Mouse (Mus musculus): Measurements from ENCODE around the gene Morn5. TPM values are rescaled to one million over a fixed set of nuclear protein-coding genes. Genes with fewer than 3 reads are reported as not detected.
A peak's percentile ranks its signal among the peaks of the same experiment; 100 is the strongest.

Gene Morn5
- total and polyA plus RNA-seq, 3 experiments = 0.81 to 1.3 TPM; not detected in 1

DNA sequence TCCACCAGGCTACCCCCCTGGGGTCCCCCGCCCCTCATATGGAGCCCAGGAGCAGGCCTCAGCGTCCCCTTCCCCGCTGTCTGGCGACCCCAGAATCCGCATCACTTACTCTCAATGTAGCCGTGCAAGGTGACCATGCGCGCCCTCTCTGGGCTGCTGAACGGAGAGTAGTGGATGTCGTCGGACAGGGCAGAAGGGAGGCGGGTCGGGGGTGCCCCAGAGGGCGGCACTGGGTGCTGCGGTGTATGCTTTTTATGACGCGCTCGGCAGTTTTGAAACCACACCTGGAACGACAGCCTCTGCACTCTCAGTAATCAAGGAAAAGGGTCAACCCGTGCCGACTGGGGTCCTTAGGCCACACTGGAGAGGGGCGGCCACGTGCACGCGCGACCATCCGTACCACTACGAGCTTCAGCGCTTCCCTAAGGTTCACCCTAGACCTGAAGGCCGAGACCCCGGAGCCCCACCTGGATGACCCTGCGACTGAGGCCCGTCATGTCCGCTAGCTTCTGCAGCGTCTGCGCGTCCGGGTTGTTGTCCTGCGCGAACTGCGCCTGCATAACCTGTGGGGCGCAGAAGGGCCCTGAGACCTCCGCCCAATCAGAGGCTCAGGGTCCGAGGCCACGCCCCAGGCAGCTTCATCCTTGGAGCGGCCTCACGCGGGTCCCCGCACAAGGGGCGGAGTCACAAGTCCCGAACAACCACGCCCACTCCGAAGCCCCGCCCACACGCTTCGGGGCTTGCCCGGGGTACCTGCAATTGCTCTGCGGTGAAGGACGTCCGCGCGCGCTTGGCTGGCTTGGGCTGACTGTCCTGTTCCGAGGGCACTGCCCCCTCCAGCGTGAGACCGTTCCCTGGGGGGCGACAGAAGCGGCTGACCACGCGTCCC lies 41.8 kb downstream of the Morn5 start:
- Histone ChIP-seq H3K4me1 (ENCODE audit: control insufficient read depth in 1 of 2, insufficient read depth in 2 of 2, low read length in 2 of 2) (peaks cover 12 to 25% of the 10 kb centered on the region in 2 experiments), H3K9me3 (replicated peaks; ENCODE audit: insufficient read depth, low read length) (no peaks in the 10 kb centered on the region), H3K27ac (ENCODE audit: control insufficient read depth, low read depth, low read length) (no peak overlapping the region), H3K36me3 (ENCODE audit: control insufficient read depth in 1 of 2, insufficient read depth in 2 of 2, low read length in 2 of 2) (peaks cover 0 to 12% of the 10 kb centered on the region in 2 experiments; a peak in 2 of 4 replicates), H3K27me3 (ENCODE audit: control insufficient read depth in 1 of 2, insufficient read depth in 2 of 2, low read length in 2 of 2) (peaks cover 0 to under 1% of the 10 kb centered on the region in 2 experiments; a peak in 1 of 4 replicates), H3K4me3 (ENCODE audit: control insufficient read depth in 1 of 2, insufficient read depth in 1 of 2, low read depth in 2 of 2, low read length in 2 of 2) (peak overlapping the region; percentile 61 to 78), H3K79me2 (ENCODE audit: control insufficient read depth, insufficient read depth, low read length, poor library complexity) (no peaks in the 10 kb centered on the region), H3K9ac (ENCODE audit: control insufficient read depth, low read depth, low read length, poor library complexity, severe bottlenecking) (peak overlapping the region; percentile 49)
- TF ChIP-seq MAFK (IDR thresholded peaks at IDR 0.05; ENCODE audit: borderline replicate concordance, low read depth, low read length) (no peak), ELF1 (IDR thresholded peaks at IDR 0.05; ENCODE audit: low read depth, low read length) (no peak), MYB (IDR thresholded peaks at IDR 0.05; ENCODE audit: low read depth, low read length) (no peak), MYC (IDR thresholded peaks at IDR 0.05; ENCODE audit: low read depth, low read length) (peak; percentile 53; the same call in 1 of the 2 replicates), GATA1 (IDR thresholded peaks at IDR 0.05; ENCODE audit: low read depth, low read length) (no peak), E2F4 (IDR thresholded peaks at IDR 0.05; ENCODE audit: borderline replicate concordance, low read depth, low read length) (no peak), NELFE (IDR thresholded peaks at IDR 0.05; ENCODE audit: low read depth, low read length) (peak; percentile 64), CTCF (IDR thresholded peaks at IDR 0.05 in 2 of 3, conservative IDR thresholded peaks at IDR 0.05 in 1 of 3; ENCODE audit: control insufficient read depth in 1 of 3, insufficient read depth in 1 of 3, low read depth in 2 of 3, low read length in 3 of 3, poor library complexity in 1 of 3, severe bottlenecking in 1 of 3) (no peak), MAZ (IDR thresholded peaks at IDR 0.05; ENCODE audit: low read depth, low read length) (no peak), SMC3 (IDR thresholded peaks at IDR 0.05; ENCODE audit: low read depth, low read length) (no peak), TCF12 (IDR thresholded peaks at IDR 0.05; ENCODE audit: low read depth, low read length) (peak; percentile 13; the same call in 1 of the 2 replicates), JUND (IDR thresholded peaks at IDR 0.05; ENCODE audit: low read depth, low read length) (no peak), TAL1 (IDR thresholded peaks at IDR 0.05; ENCODE audit: low read length) (no peak), USF1 (IDR thresholded peaks at IDR 0.05; ENCODE audit: low read depth, low read length) (no peak), HCFC1 (IDR thresholded peaks at IDR 0.05; ENCODE audit: low read depth, low read length) (peak; percentile 55; the same call in 1 of the 2 replicates), POLR2AphosphoS5 (IDR thresholded peaks at IDR 0.05; ENCODE audit: borderline replicate concordance, low read depth, low read length) (no peak), MEF2A (IDR thresholded peaks at IDR 0.05; ENCODE audit: extremely low read depth, insufficient replicate concordance, low read depth, low read length, poor library complexity, severe bottlenecking) (no peak), ZNF384 (IDR thresholded peaks at IDR 0.05; ENCODE audit: low read depth, low read length) (no peak), TBP (IDR thresholded peaks at IDR 0.05; ENCODE audit: low read depth, low read length) (0 out of 2 replicates have a peak, but pooled peaks have one; percentile 32), EP300 (IDR thresholded peaks at IDR 0.05; ENCODE audit: low read depth in 1 of 2, low read length in 2 of 2) (no peak), CHD1 (IDR thresholded peaks at IDR 0.05; ENCODE audit: low read depth, low read length) (no peak), SIN3A (IDR thresholded peaks at IDR 0.05; ENCODE audit: low read length) (peak; percentile 63; the same call in 1 of the 2 replicates), POLR2A (IDR thresholded peaks at IDR 0.05; ENCODE audit: control insufficient read depth in 1 of 2, insufficient read depth in 1 of 2, low read depth in 1 of 2, low read length in 2 of 2, poor library complexity in 1 of 2) (peak; percentile 45 to 80; a peak in 3 of 4 replicates), ZMIZ1 (IDR thresholded peaks at IDR 0.05; ENCODE audit: low read depth, low read length) (0 out of 2 replicates have a peak, but pooled peaks have one; percentile 63), RCOR1 (IDR thresholded peaks at IDR 0.05; ENCODE audit: low read depth, low read length) (no peak), BHLHE40 (IDR thresholded peaks at IDR 0.05; ENCODE audit: borderline replicate concordance, low read depth, low read length) (no peak), USF2 (IDR thresholded peaks at IDR 0.05; ENCODE audit: borderline replicate concordance in 1 of 2, insufficient read depth in 1 of 2, low read depth in 1 of 2, low read length in 2 of 2) (no peak), RAD21 (IDR thresholded peaks at IDR 0.05; ENCODE audit: low read depth, low read length) (no peak), MAX (IDR thresholded peaks at IDR 0.05; ENCODE audit: low read length) (peak; percentile 64; the same call in 1 of the 2 replicates), KAT2A (conservative IDR thresholded peaks at IDR 0.05; ENCODE audit: low read depth, low read length) (no peak), ZKSCAN1 (IDR thresholded peaks at IDR 0.05; ENCODE audit: low read depth, low read length) (no peak), POLR2AphosphoS2 (IDR thresholded peaks at IDR 0.05; ENCODE audit: low read length) (0 out of 2 replicates have a peak, but pooled peaks have one; percentile 28), NRF1 (IDR thresholded peaks at IDR 0.05; ENCODE audit: insufficient read depth, low read depth, low read length, poor library complexity, severe bottlenecking) (peak; percentile 74), GABPA (IDR thresholded peaks at IDR 0.05; ENCODE audit: low read depth, low read length) (no peak), MXI1 (IDR thresholded peaks at IDR 0.05; ENCODE audit: low read depth, low read length) (peak; percentile 67)
- peak; percentile 96 for DNase-seq (ENCODE audit: low read depth, low spot score)
